Mouse (Mus musculus): ENCODE measurements at regions not wholly inside any gene's neighbourhood (a gene's known extent, or its start where the extent isn't known, plus 50 kb on each side); places are given as distances from the start of the nearest gene placed in this dataset.

GRCm38 (mm10) chr1:144355560-144356310, 106.7 kb upstream of the Rgs1 start:
- Histone ChIP-seq H3K4me1 (no peaks in the 10 kb centered on the region), H3K36me3 (no peaks in the 10 kb centered on the region), H3K4me2 (replicated peaks) (no peak overlapping the region), H3K27me3 (no peaks in the 10 kb centered on the region), H3K4me3 (no peak overlapping the region), H3K27ac (replicated peaks) (no peak overlapping the region), H3K9ac (replicated peaks) (no peak overlapping the region), H3K9me3 (no peaks in the 10 kb centered on the region)
- no peak for ATAC-seq (ENCODE audit: low FRiP score, low read depth)
- WGBS = 90% methylated on average over 4 of the region's 4 CpGs

GRCm38 (mm10) chr1:144355041-144355440, 106.0 kb upstream of the Rgs1 start:
- WGBS = 94% methylated on average over 3 of the region's 3 CpGs
- H3K27ac ChIP-seq (replicated peaks) = no peak overlapping the region
- H3K9ac ChIP-seq (replicated peaks) = no peak overlapping the region
- no peak overlapping the region for H3K4me3 ChIP-seq
- no peaks in the 10 kb centered on the region for H3K9me3 ChIP-seq
- H3K27me3 ChIP-seq = no peaks in the 10 kb centered on the region
- no peaks in the 10 kb centered on the region for H3K4me1 ChIP-seq
- H3K36me3 ChIP-seq = no peaks in the 10 kb centered on the region
- no peak for ATAC-seq (ENCODE audit: low FRiP score, low read depth)
- H3K4me2 ChIP-seq (replicated peaks) = no peak overlapping the region

- Histone ChIP-seq H3K27ac (replicated peaks) (no peak overlapping the region), H3K36me3 (no peaks in the 10 kb centered on the region), H3K4me2 (replicated peaks) (no peak overlapping the region), H3K9me3 (no peaks in the 10 kb centered on the region), H3K4me3 (no peak overlapping the region), H3K9ac (replicated peaks) (no peak overlapping the region), H3K4me1 (no peaks in the 10 kb centered on the region), H3K27me3 (no peaks in the 10 kb centered on the region)
- no peak for ATAC-seq (ENCODE audit: low FRiP score, low read depth)
Measured at GRCm38 (mm10) chr1:144353320-144353719, 104.3 kb upstream of the Rgs1 start.

GRCm38 (mm10) chr1:144343820-144344219, 94.8 kb upstream of the Rgs1 start:
- no peaks in the 10 kb centered on the region for H3K36me3 ChIP-seq
- no peak overlapping the region for H3K9ac ChIP-seq (replicated peaks)
- H3K9me3 ChIP-seq = no peaks in the 10 kb centered on the region
- no peak overlapping the region for H3K27ac ChIP-seq (replicated peaks)
- no peak overlapping the region for H3K4me2 ChIP-seq (replicated peaks)
- WGBS = 96% methylated on average over 1 of the region's 1 CpGs
- H3K4me3 ChIP-seq = no peak overlapping the region
- no peaks in the 10 kb centered on the region for H3K27me3 ChIP-seq
- no peaks in the 10 kb centered on the region for H3K4me1 ChIP-seq
- ATAC-seq (ENCODE audit: low FRiP score, low read depth) = no peak

- no peak overlapping the region for H3K27ac ChIP-seq (replicated peaks)
- H3K9ac ChIP-seq (replicated peaks) = no peak overlapping the region
- H3K36me3 ChIP-seq = no peaks in the 10 kb centered on the region
- no peak for ATAC-seq (ENCODE audit: low FRiP score, low read depth)
- no peak overlapping the region for H3K4me3 ChIP-seq
- no peaks in the 10 kb centered on the region for H3K4me1 ChIP-seq
- no peaks in the 10 kb centered on the region for H3K9me3 ChIP-seq
- no peaks in the 10 kb centered on the region for H3K27me3 ChIP-seq
- WGBS = 84% methylated on average over 5 of the region's 5 CpGs
- H3K4me2 ChIP-seq (replicated peaks) = no peak overlapping the region
Measured at GRCm38 (mm10) chr1:144343299-144343698, 94.3 kb upstream of the Rgs1 start.

- no peak overlapping the region for H3K4me3 ChIP-seq
- H3K9me3 ChIP-seq = no peaks in the 10 kb centered on the region
- H3K27me3 ChIP-seq = no peaks in the 10 kb centered on the region
- H3K27ac ChIP-seq (replicated peaks) = no peak overlapping the region
- H3K36me3 ChIP-seq = no peaks in the 10 kb centered on the region
- H3K9ac ChIP-seq (replicated peaks) = no peak overlapping the region
- WGBS = 82% methylated on average over 2 of the region's 2 CpGs
- no peak overlapping the region for H3K4me2 ChIP-seq (replicated peaks)
- no peaks in the 10 kb centered on the region for H3K4me1 ChIP-seq
- ATAC-seq (ENCODE audit: low FRiP score, low read depth) = no peak
Measured at GRCm38 (mm10) chr1:144337572-144337971, 88.5 kb upstream of the Rgs1 start.

- WGBS = 84% methylated on average over 8 of the region's 8 CpGs
- Histone ChIP-seq H3K9me3 (no peaks in the 10 kb centered on the region), H3K4me1 (no peaks in the 10 kb centered on the region), H3K27ac (replicated peaks) (no peak overlapping the region), H3K4me2 (replicated peaks) (no peak overlapping the region), H3K36me3 (no peaks in the 10 kb centered on the region), H3K4me3 (no peak overlapping the region), H3K9ac (replicated peaks) (no peak overlapping the region), H3K27me3 (no peaks in the 10 kb centered on the region)
- ATAC-seq (ENCODE audit: low FRiP score, low read depth) = no peak
Measured at GRCm38 (mm10) chr1:144330365-144331050, 81.5 kb upstream of the Rgs1 start.

- Histone ChIP-seq H3K9ac (replicated peaks) (no peak overlapping the region), H3K27ac (replicated peaks) (no peak overlapping the region), H3K4me3 (no peak overlapping the region), H3K36me3 (no peaks in the 10 kb centered on the region), H3K9me3 (no peaks in the 10 kb centered on the region), H3K4me2 (replicated peaks) (no peak overlapping the region), H3K4me1 (no peaks in the 10 kb centered on the region), H3K27me3 (no peaks in the 10 kb centered on the region)
- WGBS = 90% methylated on average over 6 of the region's 6 CpGs
- ATAC-seq (ENCODE audit: low FRiP score, low read depth) = no peak
Measured at GRCm38 (mm10) chr1:144319406-144319805, 70.4 kb upstream of the Rgs1 start.

- no peaks in the 10 kb centered on the region for H3K9me3 ChIP-seq
- H3K36me3 ChIP-seq = no peaks in the 10 kb centered on the region
- no peak overlapping the region for H3K9ac ChIP-seq (replicated peaks)
- no peak overlapping the region for H3K4me2 ChIP-seq (replicated peaks)
- no peaks in the 10 kb centered on the region for H3K27me3 ChIP-seq
- ATAC-seq (ENCODE audit: low FRiP score, low read depth) = no peak
- no peaks in the 10 kb centered on the region for H3K4me1 ChIP-seq
- 90% methylated on average over 1 of the region's 1 CpGs for WGBS
- no peak overlapping the region for H3K4me3 ChIP-seq
- H3K27ac ChIP-seq (replicated peaks) = no peak overlapping the region
Measured at GRCm38 (mm10) chr1:144318289-144318688, 69.2 kb upstream of the Rgs1 start.

GRCm38 (mm10) chr1:144317560-144317959, 68.5 kb upstream of the Rgs1 start:
- H3K27ac ChIP-seq (replicated peaks) = no peak overlapping the region
- WGBS = 87% methylated on average over 3 of the region's 3 CpGs
- no peak overlapping the region for H3K4me2 ChIP-seq (replicated peaks)
- no peaks in the 10 kb centered on the region for H3K36me3 ChIP-seq
- no peaks in the 10 kb centered on the region for H3K4me1 ChIP-seq
- no peak overlapping the region for H3K9ac ChIP-seq (replicated peaks)
- no peak overlapping the region for H3K4me3 ChIP-seq
- no peak for ATAC-seq (ENCODE audit: low FRiP score, low read depth)
- H3K27me3 ChIP-seq = no peaks in the 10 kb centered on the region
- H3K9me3 ChIP-seq = no peaks in the 10 kb centered on the region

GRCm38 (mm10) chr1:144316251-144316650, 67.2 kb upstream of the Rgs1 start:
- H3K27me3 ChIP-seq = no peaks in the 10 kb centered on the region
- H3K4me1 ChIP-seq = no peaks in the 10 kb centered on the region
- 90% methylated on average over 2 of the region's 2 CpGs for WGBS
- no peak for ATAC-seq (ENCODE audit: low FRiP score, low read depth)
- H3K36me3 ChIP-seq = no peaks in the 10 kb centered on the region
- H3K4me3 ChIP-seq = no peak overlapping the region
- H3K9me3 ChIP-seq = no peaks in the 10 kb centered on the region
- H3K9ac ChIP-seq (replicated peaks) = no peak overlapping the region
- H3K4me2 ChIP-seq (replicated peaks) = no peak overlapping the region
- no peak overlapping the region for H3K27ac ChIP-seq (replicated peaks)

GRCm38 (mm10) chr1:144314382-144314781, 65.3 kb upstream of the Rgs1 start:
- Histone ChIP-seq H3K36me3 (no peaks in the 10 kb centered on the region), H3K27me3 (no peaks in the 10 kb centered on the region), H3K4me2 (replicated peaks) (no peak overlapping the region), H3K9ac (replicated peaks) (no peak overlapping the region), H3K4me1 (no peaks in the 10 kb centered on the region), H3K9me3 (no peaks in the 10 kb centered on the region), H3K27ac (replicated peaks) (no peak overlapping the region), H3K4me3 (no peak overlapping the region)
- 84% methylated on average over 2 of the region's 2 CpGs for WGBS
- no peak for ATAC-seq (ENCODE audit: low FRiP score, low read depth)
